Mouse (Mus musculus): Measurements from ENCODE around the gene Me1.

- TF ChIP-seq POLR2A (IDR thresholded peaks at IDR 0.05; ENCODE audit: low read depth, low read length) (no peak), CTCF (conservative IDR thresholded peaks at IDR 0.05; ENCODE audit: insufficient read depth, insufficient read length, low read depth, low read length) (no peak)
These were observed 141.9 kb downstream of the Me1 start for GRCm38 (mm10) chr9:86553886-86554285.

All from kidney, adult 2 months (tissue).